Mouse (Mus musculus): ENCODE measurements around the gene 4921536K21Rik.

- TF ChIP-seq POU5F1 (IDR thresholded peaks at IDR 0.05; ENCODE audit: borderline replicate concordance, low read length) (no peak), CTCF (conservative IDR thresholded peaks at IDR 0.05; ENCODE audit: low read length) (no peak)
These were observed 25.6 kb upstream of the 4921536K21Rik start for GRCm38 (mm10) chr11:3920476-3920875.

Data from E14TG2a.4 (cell line).